10 mouse cellular contexts compared by ENCODE assay signal in the genomic region with DNA sequence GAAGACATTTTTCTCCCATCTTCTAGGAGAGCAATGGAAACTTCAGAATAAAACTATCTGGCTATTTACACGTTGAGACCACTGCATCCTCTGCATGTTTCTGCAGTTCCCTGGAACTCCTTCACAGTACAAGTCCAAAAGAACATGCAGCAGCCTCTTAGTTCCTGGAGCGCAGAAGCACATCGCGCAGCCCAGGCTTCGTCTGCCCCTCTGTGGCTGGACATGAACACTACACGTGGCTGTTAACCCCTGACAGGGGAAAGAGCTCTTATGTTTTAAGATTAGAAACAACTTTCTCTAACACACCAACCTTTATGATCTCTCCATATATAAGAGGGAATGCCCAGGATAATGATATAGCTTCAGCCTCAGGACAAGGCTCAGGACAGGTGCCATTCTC.
DNase-seq lines count a peak whose midpoint lies in the region; ATAC-seq and TF ChIP-seq lines count a peak whose summit lies in the region.
"Had no signal": no experiment of that assay in that cellular context is flagged by ENCODE, and none has a peak within 500 bp of the region (broad histone marks: within the 10 kb centered on the region; RNA-seq: fewer than 3 reads in every experiment).

No protein-coding gene starts in this region.

- ATAC-seq in hindbrain, postnatal 0 days = peak; percentile 88
- ATAC-seq in midbrain, embryonic 14.5 days (ENCODE audit: low FRiP score, low TSS enrichment) = no peak

- no peak overlapping the region for H3K27ac ChIP-seq in heart, adult 2 months
- H3K27ac ChIP-seq in ES-Bruce4 (ENCODE audit: insufficient read depth, low read length) = no peak overlapping the region
- no peak overlapping the region for H3K27ac ChIP-seq in hindbrain, postnatal 0 days
- H3K27ac ChIP-seq in midbrain, embryonic 14.5 days (replicated peaks; ENCODE audit: low read depth, low read length) = no peak overlapping the region
- H3K27ac ChIP-seq: limb, embryonic 15.5 days had no signal

- H3K4me1 ChIP-seq in heart, adult 2 months (ENCODE audit: control insufficient read depth, insufficient read depth, low read length) = no peaks in the 10 kb centered on the region
- H3K4me1 ChIP-seq in ES-Bruce4 (ENCODE audit: control insufficient read depth, insufficient read depth, low read length) = no peaks in the 10 kb centered on the region
- H3K4me1 ChIP-seq in hindbrain, postnatal 0 days (ENCODE audit: insufficient read depth, low read length) = no peaks in the 10 kb centered on the region
- no peaks in the 10 kb centered on the region for H3K4me1 ChIP-seq in midbrain, embryonic 14.5 days (ENCODE audit: control insufficient read depth, insufficient read depth, low read length)
- H3K4me1 ChIP-seq: limb, embryonic 15.5 days had no signal

- peak; percentile 75 for TF ChIP-seq CTCF in heart, adult 2 months (IDR thresholded peaks at IDR 0.05)
- TF ChIP-seq CTCF in ES-Bruce4 (IDR thresholded peaks at IDR 0.05; ENCODE audit: low read depth, low read length) = peak; percentile 44
- TF ChIP-seq CTCF in hindbrain, postnatal 0 days (IDR thresholded peaks at IDR 0.05; ENCODE audit: low read depth) = peak; percentile 93

- H3K79me2 ChIP-seq in heart, adult 2 months (replicated peaks; ENCODE audit: control insufficient read depth, insufficient read depth, low read length) = no peaks in the 10 kb centered on the region

- no peaks in the 10 kb centered on the region for H3K36me3 ChIP-seq in heart, adult 2 months (ENCODE audit: control insufficient read depth, insufficient read depth, low read length)
- no peaks in the 10 kb centered on the region for H3K36me3 ChIP-seq in ES-Bruce4 (ENCODE audit: control insufficient read depth, insufficient read depth, low read length, poor library complexity, severe bottlenecking)
- H3K36me3 ChIP-seq in hindbrain, postnatal 0 days (ENCODE audit: insufficient read depth, low read length) = no peaks in the 10 kb centered on the region
- H3K36me3 ChIP-seq in midbrain, embryonic 14.5 days (ENCODE audit: control insufficient read depth, insufficient read depth, low read length) = no peaks in the 10 kb centered on the region
- H3K36me3 ChIP-seq: limb, embryonic 15.5 days had no signal

- no peak for DNase-seq in heart, adult 2 months
- DNase-seq in heart, adult 9 months (ENCODE audit: low spot score in 2 of 2) = no peak
- DNase-seq in embryo, embryonic 10.5 days (ENCODE audit: low spot score) = peak; percentile 41
- peak; percentile 85 for DNase-seq in hindbrain, postnatal 0 days (ENCODE audit: low spot score)
- peak; percentile 80 for DNase-seq in midbrain, embryonic 14.5 days
- DNase-seq in yolk sac, embryonic 10.5 days (ENCODE audit: low spot score) = no peak
- DNase-seq in natural killer cell, adult 2 months (ENCODE audit: low spot score in 2 of 2) = no peak

- no peaks in the 10 kb centered on the region for H3K9me3 ChIP-seq in ES-Bruce4 (replicated peaks; ENCODE audit: control insufficient read depth, insufficient read depth, low read length, poor library complexity, severe bottlenecking)
- H3K9me3 ChIP-seq in hindbrain, postnatal 0 days (ENCODE audit: low read length) = no peaks in the 10 kb centered on the region
- no peaks in the 10 kb centered on the region for H3K9me3 ChIP-seq in midbrain, embryonic 14.5 days (ENCODE audit: control insufficient read depth, low read length)
- H3K9me3 ChIP-seq: limb, embryonic 15.5 days had no signal

- no peaks in the 10 kb centered on the region for H3K27me3 ChIP-seq in heart, adult 2 months (ENCODE audit: control insufficient read depth, insufficient read depth, low read length)
- no peaks in the 10 kb centered on the region for H3K27me3 ChIP-seq in ES-Bruce4 (ENCODE audit: control insufficient read depth, insufficient read depth, low read length, poor library complexity, severe bottlenecking)
- H3K27me3 ChIP-seq in hindbrain, postnatal 0 days (ENCODE audit: insufficient read depth, low read length) = no peaks in the 10 kb centered on the region
- H3K27me3 ChIP-seq in midbrain, embryonic 14.5 days (ENCODE audit: control insufficient read depth, insufficient read depth, low read length) = no peaks in the 10 kb centered on the region
- H3K27me3 ChIP-seq: limb, embryonic 15.5 days had no signal

- 22% methylated on average over 6 of the region's 6 CpGs for WGBS in heart, adult 2 months
- WGBS in hindbrain, postnatal 0 days = 27% methylated on average over 6 of the region's 6 CpGs
- WGBS in midbrain, embryonic 14.5 days = 33% methylated on average over 6 of the region's 6 CpGs

- no peak overlapping the region for H3K4me2 ChIP-seq in hindbrain, postnatal 0 days (ENCODE audit: low read depth, low read length)
- H3K4me2 ChIP-seq in midbrain, embryonic 14.5 days (ENCODE audit: low read length) = no peak overlapping the region
- H3K4me2 ChIP-seq: limb, embryonic 15.5 days had no signal

- no peak overlapping the region for H3K4me3 ChIP-seq in heart, adult 2 months
- no peak overlapping the region for H3K4me3 ChIP-seq in ES-Bruce4 (ENCODE audit: low read depth, low read length)
- no peak overlapping the region for H3K4me3 ChIP-seq in hindbrain, postnatal 0 days (ENCODE audit: low read length)
- H3K4me3 ChIP-seq in midbrain, embryonic 14.5 days (replicated peaks; ENCODE audit: low read depth, low read length) = no peak overlapping the region
- H3K4me3 ChIP-seq: erythroblast, embryonic 14.5 days; limb, embryonic 15.5 days had no signal

- intact Hi-C loops in heart, adult 2 months (cut with DNase I) = loop anchor here (1.0 kb wide), 1 partner anchor 410 kb away; no protein-coding TSS in a partner anchor

- H3K9ac ChIP-seq in heart, adult 2 months (ENCODE audit: low read depth, low read length) = no peak overlapping the region
- no peak overlapping the region for H3K9ac ChIP-seq in ES-Bruce4 (ENCODE audit: low read depth, poor library complexity, severe bottlenecking)
- H3K9ac ChIP-seq in hindbrain, postnatal 0 days (replicated peaks; ENCODE audit: low read length) = no peak overlapping the region
- no peak overlapping the region for H3K9ac ChIP-seq in midbrain, embryonic 14.5 days (replicated peaks; ENCODE audit: low read length)
- H3K9ac ChIP-seq: limb, embryonic 15.5 days had no signal

- no peak for TF ChIP-seq POLR2A in heart, adult 2 months (IDR thresholded peaks at IDR 0.05; ENCODE audit: insufficient read depth, low read depth, low read length)
- no peak for TF ChIP-seq POLR2A in ES-Bruce4 (IDR thresholded peaks at IDR 0.05; ENCODE audit: insufficient read depth, low read length)

- 0 out of 2 replicates have a peak, but pooled peaks have one; percentile 34 for TF ChIP-seq EP300 in heart, adult 2 months (IDR thresholded peaks at IDR 0.05; ENCODE audit: insufficient read depth, low read depth, low read length)
- no peak for TF ChIP-seq EP300 in ES-Bruce4 (IDR thresholded peaks at IDR 0.05; ENCODE audit: insufficient read depth, low read depth, low read length)

Comparison
In these comparisons a context has a peak if more than half of its experiments do, and no peak if none do; other contexts are left out.
1. DNase-seq: peak in embryo, embryonic 10.5 days (single experiment), hindbrain, postnatal 0 days (single experiment) and midbrain, embryonic 14.5 days (single experiment); none in heart, adult 2 months (0 of 2), heart, adult 9 months (0 of 2), yolk sac, embryonic 10.5 days (single experiment) and natural killer cell, adult 2 months (0 of 2).
2. Peak in every context shown above with its lines, with median percentiles within 50 percentile points of each other: CTCF ChIP-seq.